Mouse (Mus musculus): ENCODE measurements around the gene Susd3. TPM values are rescaled to one million over a fixed set of nuclear protein-coding genes. Genes with fewer than 3 reads are reported as not detected.

Gene Susd3
- polyA plus RNA-seq, 1 experiment from 2014 or later, result 2.5 TPM

DNA sequence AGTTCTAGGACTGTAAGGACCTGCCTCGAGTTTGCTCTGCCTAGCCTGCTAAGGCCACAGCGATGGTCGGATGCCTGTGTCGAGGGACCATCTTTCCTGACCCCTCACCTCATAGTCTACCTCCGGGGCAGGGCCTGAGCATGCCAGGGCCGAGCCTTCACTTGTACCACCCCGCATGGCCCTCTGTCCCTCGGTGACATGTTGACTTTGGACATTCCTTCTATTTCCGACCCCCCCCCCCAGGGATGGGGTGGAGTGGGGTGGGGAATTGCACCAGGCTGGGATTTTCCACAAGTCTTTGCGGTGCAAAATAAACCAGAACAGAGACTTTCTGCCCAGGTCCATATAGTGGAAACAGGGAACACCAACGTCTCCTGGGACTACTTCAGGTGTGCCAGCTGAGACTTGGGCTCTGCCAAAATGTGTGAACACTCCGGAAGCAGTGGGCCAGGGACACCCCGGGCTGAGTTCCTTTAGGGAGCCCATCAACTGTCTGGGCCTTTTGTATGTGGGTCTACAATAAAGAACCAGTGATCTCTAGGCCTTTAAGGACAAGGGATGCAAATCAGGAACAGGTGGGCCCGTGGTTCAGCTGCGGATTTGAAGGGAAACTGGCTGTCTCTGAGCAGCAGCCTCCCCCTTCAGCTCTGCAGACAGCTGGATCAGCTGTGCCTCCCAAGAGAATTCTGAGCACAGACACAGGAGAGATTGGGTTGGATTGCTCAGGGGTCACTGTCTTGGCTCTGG, 60.1 kb downstream of the Susd3 start:
- Histone ChIP-seq H3K9ac (replicated peaks) (peak overlapping the region; percentile 77), H3K4me3 (ENCODE audit: low read depth, low read length) (peak overlapping the region; percentile 65), H3K27me3 (ENCODE audit: insufficient read depth, low read length) (no peaks in the 10 kb centered on the region), H3K4me2 (ENCODE audit: low read depth, low read length) (peak overlapping the region; percentile 92), H3K9me3 (ENCODE audit: low read length) (no peaks in the 10 kb centered on the region), H3K27ac (ENCODE audit: low read depth) (peak overlapping the region; percentile 95), H3K4me1 (ENCODE audit: insufficient read depth) (peaks cover 67% of the 10 kb centered on the region), H3K36me3 (replicated peaks; ENCODE audit: insufficient read depth, low read length) (0 out of 2 replicates have a peak, but pooled peaks cover 4% of the 10 kb centered on the region)
- 19% methylated on average over 15 of the region's 15 CpGs for WGBS (ENCODE audit: insufficient replicate concordance)
- DNase-seq (peak; percentile 33), ATAC-seq (peak; percentile 33)
- TF ChIP-seq CTCF (IDR thresholded peaks at IDR 0.05; ENCODE audit: low read depth) (no peak), EP300 (IDR thresholded peaks at IDR 0.05; ENCODE audit: low read depth) (no peak)

DNA sequence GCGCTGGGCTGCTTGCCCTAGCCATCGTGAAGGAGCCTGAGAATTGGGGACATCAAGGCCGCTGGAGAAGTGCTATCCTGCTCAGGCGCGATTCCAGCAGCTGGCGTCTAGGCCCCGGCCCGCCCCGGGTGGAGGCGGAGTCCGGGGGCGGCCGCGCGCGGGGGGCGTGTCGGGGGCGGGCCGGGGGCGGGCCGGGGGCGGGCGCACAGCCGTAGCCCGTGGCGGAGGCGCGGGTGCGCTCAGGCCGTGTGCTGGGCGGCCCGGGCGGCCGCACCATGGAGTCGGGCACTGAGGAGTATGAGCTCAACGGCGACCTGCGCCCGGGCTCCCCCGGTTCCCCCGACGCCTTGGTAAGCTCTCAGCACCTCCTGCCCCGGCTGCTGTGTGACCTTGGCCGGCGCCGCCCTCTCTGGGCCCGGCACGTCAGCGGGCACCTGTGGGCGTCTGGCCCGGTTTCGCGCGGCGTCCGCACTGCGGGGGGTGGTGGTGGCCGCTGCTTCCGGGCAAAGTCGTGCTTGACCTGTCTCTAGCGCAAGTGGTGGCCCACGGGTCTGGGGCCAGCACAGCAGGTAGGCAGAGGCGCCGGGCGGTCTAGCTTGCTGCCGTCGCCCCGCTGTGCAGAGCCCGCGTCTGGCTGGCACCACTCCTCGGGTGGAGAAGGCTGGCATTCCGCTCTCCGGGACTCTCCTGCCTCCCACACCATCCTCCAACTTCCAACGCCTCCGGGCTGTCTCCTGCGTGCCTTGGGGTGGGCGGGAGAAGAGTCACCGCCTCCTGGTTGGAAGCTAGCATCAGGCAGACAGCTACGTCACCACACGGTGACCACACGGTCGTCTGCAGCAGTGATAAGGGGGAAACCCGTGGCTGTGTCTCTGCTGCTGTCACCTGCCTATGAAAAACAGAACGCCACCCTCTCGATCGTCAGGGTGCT, 61.0 kb downstream of the Susd3 start, which contains the start of gene Ninj1:
TSS of gene Ninj1 (plus strand) at position 198 of the 931 bp plus-strand sequence.
- Histone ChIP-seq H3K4me1 (ENCODE audit: insufficient read depth) (peaks cover 60% of the 10 kb centered on the region), H3K4me2 (ENCODE audit: low read depth, low read length) (peak within 1 kb of the TSS; percentile 92), H3K27me3 (ENCODE audit: insufficient read depth, low read length) (no peaks in the 10 kb centered on the region), H3K36me3 (replicated peaks; ENCODE audit: insufficient read depth, low read length) (no peaks in the 10 kb centered on the region), H3K9ac (replicated peaks) (peak within 1 kb of the TSS; percentile 77), H3K9me3 (ENCODE audit: low read length) (no peaks in the 10 kb centered on the region), H3K27ac (ENCODE audit: low read depth) (peak within 1 kb of the TSS; percentile 95), H3K4me3 (ENCODE audit: low read depth, low read length) (peak within 1 kb of the TSS; percentile 65)
- peak; percentile 88 for DNase-seq
- ATAC-seq, result peak; percentile 85
- TF ChIP-seq CTCF (IDR thresholded peaks at IDR 0.05; ENCODE audit: low read depth) (no peak), EP300 (IDR thresholded peaks at IDR 0.05; ENCODE audit: low read depth) (peak; percentile 13; the same call in 1 of the 2 replicates)
- 1% methylated on average over 59 of the region's 87 CpGs for WGBS (ENCODE audit: insufficient replicate concordance)

DNA sequence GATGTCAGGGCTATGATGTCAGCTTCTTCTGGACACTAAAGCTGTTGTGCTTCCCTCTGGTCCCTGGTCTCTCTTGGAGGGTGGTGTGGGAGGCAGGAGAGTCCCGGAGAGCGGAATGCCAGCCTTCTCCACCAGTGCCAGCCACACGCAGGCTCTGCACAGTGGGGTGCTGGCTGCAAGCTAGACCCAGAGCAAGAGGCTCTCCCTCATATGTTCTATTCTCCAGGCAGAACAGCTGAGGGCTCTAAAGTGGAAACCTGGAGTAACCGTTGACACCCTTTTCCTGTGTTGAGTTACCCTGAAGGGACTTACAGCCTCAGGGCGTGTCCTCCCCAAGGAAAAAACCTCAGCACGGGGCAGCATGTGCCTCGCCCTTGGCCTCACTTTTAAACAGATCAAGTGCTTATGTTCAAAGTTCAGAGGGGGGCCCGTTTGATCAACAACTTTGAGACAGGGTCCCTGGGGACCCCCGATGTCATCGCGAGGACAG, 61.7 kb downstream of the Susd3 start:
- Histone ChIP-seq H3K27me3 (ENCODE audit: insufficient read depth, low read length) (no peaks in the 10 kb centered on the region), H3K9ac (replicated peaks) (peak overlapping the region; percentile 57), H3K4me1 (ENCODE audit: insufficient read depth) (peaks cover 53% of the 10 kb centered on the region), H3K9me3 (ENCODE audit: low read length) (no peaks in the 10 kb centered on the region), H3K36me3 (replicated peaks; ENCODE audit: insufficient read depth, low read length) (no peaks in the 10 kb centered on the region), H3K4me2 (ENCODE audit: low read depth, low read length) (peak overlapping the region; percentile 92), H3K4me3 (ENCODE audit: low read depth, low read length) (peak overlapping the region; percentile 65; the same call in 1 of the 2 replicates), H3K27ac (ENCODE audit: low read depth) (peak overlapping the region; percentile 95)
- ATAC-seq (peak; percentile 9), DNase-seq (no peak)
- TF ChIP-seq CTCF (IDR thresholded peaks at IDR 0.05; ENCODE audit: low read depth) (no peak), EP300 (IDR thresholded peaks at IDR 0.05; ENCODE audit: low read depth) (no peak)
- 22% methylated on average over 11 of the region's 11 CpGs for WGBS (ENCODE audit: insufficient replicate concordance)

DNA sequence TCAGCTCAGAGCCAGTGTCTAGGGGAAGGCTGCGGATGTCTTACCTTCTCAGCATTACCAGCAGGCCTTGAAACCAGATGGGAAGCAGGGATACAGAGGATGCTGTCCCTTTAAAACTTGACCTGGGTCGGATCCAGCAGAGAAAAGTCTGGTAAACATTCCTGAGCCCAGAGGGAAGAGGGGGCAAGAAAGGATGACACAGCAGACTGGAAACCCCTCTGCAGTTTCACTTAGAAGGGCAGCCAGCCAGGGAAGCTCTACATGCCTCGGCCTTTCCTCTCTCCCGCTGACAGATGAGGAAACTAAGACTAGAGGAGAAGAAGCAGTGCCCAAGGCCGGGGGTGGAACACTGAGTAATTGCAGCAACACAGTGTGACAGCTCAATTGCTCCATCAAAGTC, 64.9 kb downstream of the Susd3 start:
- 43% methylated on average over 5 of the region's 5 CpGs for WGBS (ENCODE audit: insufficient replicate concordance)
- DNase-seq, result no peak
- TF ChIP-seq EP300 (IDR thresholded peaks at IDR 0.05; ENCODE audit: low read depth) (no peak), CTCF (IDR thresholded peaks at IDR 0.05; ENCODE audit: low read depth) (no peak)

DNA sequence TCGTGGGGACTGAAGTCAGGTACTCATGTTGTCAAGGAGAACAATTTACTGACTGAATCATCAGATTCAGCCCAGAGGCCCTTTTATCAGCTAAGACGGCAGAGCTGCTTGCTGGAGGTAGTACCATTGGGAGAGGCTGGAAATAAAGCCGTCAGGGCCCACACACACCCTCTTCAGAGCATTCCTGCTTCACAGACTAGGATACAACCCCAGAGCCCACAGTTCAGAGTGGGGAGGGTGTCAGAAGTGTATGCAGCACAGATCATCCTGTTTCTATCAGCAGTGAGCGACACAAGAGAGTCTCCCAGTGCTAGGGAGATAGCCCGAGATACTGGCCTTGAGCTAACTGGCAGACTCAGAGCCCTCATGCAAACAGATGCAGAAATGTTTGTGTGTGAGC, 65.3 kb downstream of the Susd3 start:
- TF ChIP-seq CTCF (IDR thresholded peaks at IDR 0.05; ENCODE audit: low read depth) (no peak), EP300 (IDR thresholded peaks at IDR 0.05; ENCODE audit: low read depth) (no peak)
- Histone ChIP-seq H3K27ac (ENCODE audit: low read depth) (no peak overlapping the region), H3K9ac (replicated peaks) (no peak overlapping the region; the same call in 1 of the 2 replicates), H3K27me3 (ENCODE audit: insufficient read depth, low read length) (no peaks in the 10 kb centered on the region), H3K4me3 (ENCODE audit: low read depth, low read length) (no peak overlapping the region), H3K9me3 (ENCODE audit: low read length) (no peaks in the 10 kb centered on the region), H3K4me1 (ENCODE audit: insufficient read depth) (peaks cover 21% of the 10 kb centered on the region), H3K36me3 (replicated peaks; ENCODE audit: insufficient read depth, low read length) (no peaks in the 10 kb centered on the region), H3K4me2 (ENCODE audit: low read depth, low read length) (no peak overlapping the region)
- DNase-seq (no peak), ATAC-seq (no peak)
- WGBS (ENCODE audit: insufficient replicate concordance), result 49% methylated on average over 5 of the region's 5 CpGs

More for the DNA sequence above, 64.9 kb downstream of the Susd3 start:
- Histone ChIP-seq H3K4me2 (ENCODE audit: low read depth, low read length) (no peak overlapping the region), H3K27me3 (ENCODE audit: insufficient read depth, low read length) (no peaks in the 10 kb centered on the region), H3K4me1 (ENCODE audit: insufficient read depth) (peaks cover 26% of the 10 kb centered on the region), H3K9me3 (ENCODE audit: low read length) (no peaks in the 10 kb centered on the region), H3K36me3 (replicated peaks; ENCODE audit: insufficient read depth, low read length) (no peaks in the 10 kb centered on the region), H3K9ac (replicated peaks) (no peak overlapping the region; the same call in 1 of the 2 replicates), H3K4me3 (ENCODE audit: low read depth, low read length) (no peak overlapping the region), H3K27ac (ENCODE audit: low read depth) (no peak overlapping the region)
- no peak for ATAC-seq

Data from liver, postnatal 0 days (tissue).